Mouse (Mus musculus) layer of hippocampus, postnatal 14 days (tissue): ENCODE measurements around the gene Gdf9. TPM values are rescaled to one million over a fixed set of nuclear protein-coding genes. Genes with fewer than 3 reads are reported as not detected.
A peak's percentile ranks its signal among the peaks of the same experiment; 100 is the strongest.

Experiments used
- DNase-seq, 2 experiments: peaks; one replicate each; pipeline ENCODE4 v3.0.0; 2021 to 2022; ENCODE audit warnings: low spot score in 2 of 2, mixed read lengths in 1 of 2
- total RNA-seq, 2 experiments: library from RNA; stranded (reverse); gene quantifications; 2 replicates each; pipeline ENCODE4 v1.2.3; 2021

Gdf9 gene
- total RNA-seq, 2 experiments from 2014 or later: 0.71 to 1.3 TPM

- no peak for DNase-seq
Measured at GRCm38 (mm10) chr11:53443861-53444260, 13.0 kb downstream of the Gdf9 start.

- DNase-seq: no peak
Measured at GRCm38 (mm10) chr11:53445562-53445961, 14.7 kb downstream of the Gdf9 start.

- no peak for DNase-seq
Measured at GRCm38 (mm10) chr11:53446183-53446582, 15.4 kb downstream of the Gdf9 start.

- DNase-seq: no peak
Measured at GRCm38 (mm10) chr11:53447996-53448395, 17.2 kb downstream of the Gdf9 start.

GRCm38 (mm10) chr11:53448529-53448928 lies 17.7 kb downstream of the Gdf9 start:
- DNase-seq: no peak

GRCm38 (mm10) chr11:53450070-53450705 lies 19.4 kb downstream of the Gdf9 start:
- no peak for DNase-seq

- no peak for DNase-seq
Measured at GRCm38 (mm10) chr11:53451361-53451760, 20.5 kb downstream of the Gdf9 start.

GRCm38 (mm10) chr11:53452396-53452795 lies 21.6 kb downstream of the Gdf9 start:
- DNase-seq: no peak

- no peak for DNase-seq
Measured at GRCm38 (mm10) chr11:53453031-53453430, 22.2 kb downstream of the Gdf9 start.

GRCm38 (mm10) chr11:53456474-53457371 lies 25.9 kb downstream of the Gdf9 start, which contains the start of the genes Gm10447 and Shroom1:
TSS of gene Gm10447 (minus strand) at chr11:53457110.
TSS of gene Shroom1 (plus strand) at chr11:53457205.
- DNase-seq: no peak

GRCm38 (mm10) chr11:53457372-53457954 lies 26.6 kb downstream of the Gdf9 start:
- no peak for DNase-seq

GRCm38 (mm10) chr11:53458996-53459395 lies 28.2 kb downstream of the Gdf9 start:
- DNase-seq: no peak

- DNase-seq: no peak
Measured at GRCm38 (mm10) chr11:53460192-53460591, 29.4 kb downstream of the Gdf9 start.

GRCm38 (mm10) chr11:53461727-53462126 lies 30.9 kb downstream of the Gdf9 start:
- no peak for DNase-seq

GRCm38 (mm10) chr11:53463551-53464424 lies 33.0 kb downstream of the Gdf9 start:
- no peak for DNase-seq

- peak; percentile 79 to 82 for DNase-seq
Measured at GRCm38 (mm10) chr11:53466231-53466971, 35.6 kb downstream of the Gdf9 start.

GRCm38 (mm10) chr11:53469294-53469967 lies 38.6 kb downstream of the Gdf9 start:
- DNase-seq: no peak

GRCm38 (mm10) chr11:53469968-53470695 lies 39.3 kb downstream of the Gdf9 start, which contains the start of gene Gm9837:
TSS of gene Gm9837 (minus strand) at chr11:53470479.
- peak; percentile 95 to 96 for DNase-seq

- DNase-seq: no peak
Measured at GRCm38 (mm10) chr11:53472709-53473108, 41.9 kb downstream of the Gdf9 start.
